Mouse (Mus musculus) CH12.LX (cell line): ENCODE data around the gene Zfp689.

Experiments used
- ETS1 ChIP-seq: conservative IDR thresholded peaks from 2 replicates; pipeline ENCODE4 v1.6.1; 2012; ENCODE audit warnings: low read depth, mild to moderate bottlenecking, inconsistent platforms, low read length, improper control_type of control experiment, moderate library complexity
- MAZ ChIP-seq: IDR thresholded peaks from 2 replicates; pipeline ENCODE4 v1.6.1; 2012; ENCODE audit warnings: low read depth, mild to moderate bottlenecking, inconsistent platforms, low read length, improper control_type of control experiment, moderate library complexity
- MYC ChIP-seq: IDR thresholded peaks from 2 replicates; pipeline ENCODE4 v1.6.1; 2011; ENCODE audit warnings: low read depth, mild to moderate bottlenecking, improper control_type of control experiment, low read length

- TF ChIP-seq MAZ (no peak), ETS1 (no peak), MYC (no peak)
Measured at GRCm38 (mm10) chr7:127466606-127467005, 17.6 kb upstream of the Zfp689 start.
